In the genomic region with DNA sequence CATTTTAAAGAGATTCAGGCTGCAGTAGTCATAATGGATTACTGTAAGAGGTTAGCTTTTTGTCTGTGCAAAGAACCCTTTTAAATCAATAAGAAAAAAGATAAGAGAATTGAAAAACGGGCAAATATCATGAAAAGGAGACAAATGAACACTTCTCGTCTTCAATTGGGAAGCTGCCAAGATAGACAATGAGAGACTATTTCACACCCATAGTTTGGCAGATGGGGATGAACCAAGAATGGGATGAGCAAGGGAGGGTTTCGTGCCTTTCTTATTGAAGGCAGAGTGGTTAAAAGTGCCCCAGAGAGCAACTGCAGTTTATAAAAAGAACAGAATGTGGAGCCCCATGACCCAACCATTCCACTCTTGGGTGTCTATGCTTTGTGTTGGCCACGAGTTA, we compare ENCODE assay signal across 26 mouse cellular contexts.
"Had no signal": no experiment of that assay in that cellular context is flagged by ENCODE, and none has a peak within 500 bp of the region (broad histone marks: within the 10 kb centered on the region; RNA-seq: fewer than 3 reads in every experiment).

No protein-coding gene starts in this region.

- H3K27me3 ChIP-seq: embryonic facial prominence, embryonic 12.5 days; embryonic facial prominence, embryonic 13.5 days; embryonic facial prominence, embryonic 15.5 days; forebrain, embryonic 15.5 days; heart, embryonic 12.5 days; heart, embryonic 13.5 days had no signal

- H3K4me3 ChIP-seq: embryonic facial prominence, embryonic 12.5 days; embryonic facial prominence, embryonic 13.5 days; embryonic facial prominence, embryonic 15.5 days; erythroblast, embryonic 14.5 days; forebrain, embryonic 10.5 days; forebrain, embryonic 12.5 days; forebrain, embryonic 13.5 days; forebrain, embryonic 15.5 days; gastrocnemius, adult 2 months; heart, adult 2 months; heart, embryonic 10.5 days; heart, embryonic 12.5 days; heart, embryonic 13.5 days had no signal

- ATAC-seq: forebrain, embryonic 13.5 days; forebrain, embryonic 14.5 days; forebrain, embryonic 15.5 days; forebrain, embryonic 16.5 days; forebrain, postnatal 0 days had no signal

- H3K9me3 ChIP-seq: embryonic facial prominence, embryonic 12.5 days; embryonic facial prominence, embryonic 13.5 days; embryonic facial prominence, embryonic 15.5 days; forebrain, embryonic 10.5 days; forebrain, embryonic 12.5 days; forebrain, embryonic 13.5 days; forebrain, embryonic 15.5 days; heart, embryonic 10.5 days; heart, embryonic 12.5 days; heart, embryonic 13.5 days had no signal

- H3K4me1 ChIP-seq: embryonic facial prominence, embryonic 12.5 days; embryonic facial prominence, embryonic 13.5 days; embryonic facial prominence, embryonic 15.5 days; heart, embryonic 10.5 days; heart, embryonic 12.5 days; heart, embryonic 13.5 days had no signal

- H3K36me3 ChIP-seq: embryonic facial prominence, embryonic 12.5 days; embryonic facial prominence, embryonic 13.5 days; embryonic facial prominence, embryonic 15.5 days; forebrain, embryonic 15.5 days; heart, embryonic 10.5 days; heart, embryonic 12.5 days; heart, embryonic 13.5 days had no signal

- DNase-seq: cerebellum, adult 9-11 months; cerebellum, postnatal 10 days; cerebellum, postnatal 14 days; cerebellum, postnatal 36 days; embryo, embryonic 11 days; forebrain, postnatal 0 days; gastrocnemius, adult 2 months; gastrocnemius, postnatal 10 days; gastrocnemius, postnatal 14 days; gastrocnemius, postnatal 25 days; gastrocnemius, postnatal 36 days; heart, adult 18-20 months; heart, adult 2 months had no signal

- H3K27ac ChIP-seq: embryonic facial prominence, embryonic 12.5 days; embryonic facial prominence, embryonic 13.5 days; embryonic facial prominence, embryonic 15.5 days; forebrain, embryonic 10.5 days; forebrain, embryonic 12.5 days; forebrain, embryonic 13.5 days; forebrain, embryonic 15.5 days; gastrocnemius, adult 2 months; heart, adult 2 months; heart, embryonic 10.5 days; heart, embryonic 13.5 days had no signal
